Mouse (Mus musculus) c-Kit-positive CD71-positive TER-119-negative erythroid progenitor cells, embryonic 14.5 days (primary cell): ENCODE data around the gene Mettl21c.
"Not testable (repeated sequence)": the region's sequence is repeated elsewhere in the genome, so short reads cannot be mapped to it uniquely, and the experiment has no call there.

Experiments
- DNase-seq: peaks from one replicate; pipeline ENCODE4 v3.0.0-alpha.2; 2013; ENCODE audit warnings: low read depth

Gene Mettl21c

GRCm38 (mm10) chr1:44019934-44020333, at the start of gene Mettl21c:
Gene Mettl21c, minus strand, starts transcription at chr1:44020034.
- DNase-seq = no peak

- peak; percentile 39 for DNase-seq
Observed at GRCm38 (mm10) chr1:44064625-44065024, 44.8 kb upstream of the Mettl21c start.

DNA sequence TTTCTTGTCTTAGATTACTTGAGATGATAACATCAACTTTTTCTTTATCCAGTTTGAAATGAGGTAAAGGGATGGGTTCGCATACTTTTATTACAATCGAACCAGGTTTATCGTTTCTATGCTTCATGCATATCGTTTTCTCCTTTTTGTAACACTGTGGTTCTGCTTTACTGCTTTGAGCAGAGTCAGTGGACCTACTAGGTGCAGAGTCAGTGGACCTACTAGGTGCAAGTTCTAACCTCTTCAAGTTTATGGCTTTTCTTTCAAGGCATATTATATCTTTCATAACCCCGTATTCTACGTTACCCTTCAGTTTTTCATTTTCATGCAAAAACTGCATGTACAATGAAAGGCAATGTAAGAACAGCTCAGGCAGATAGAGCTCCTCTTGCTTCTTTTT, 43.6 kb upstream of the Mettl21c start:
- DNase-seq = no peak

DNA sequence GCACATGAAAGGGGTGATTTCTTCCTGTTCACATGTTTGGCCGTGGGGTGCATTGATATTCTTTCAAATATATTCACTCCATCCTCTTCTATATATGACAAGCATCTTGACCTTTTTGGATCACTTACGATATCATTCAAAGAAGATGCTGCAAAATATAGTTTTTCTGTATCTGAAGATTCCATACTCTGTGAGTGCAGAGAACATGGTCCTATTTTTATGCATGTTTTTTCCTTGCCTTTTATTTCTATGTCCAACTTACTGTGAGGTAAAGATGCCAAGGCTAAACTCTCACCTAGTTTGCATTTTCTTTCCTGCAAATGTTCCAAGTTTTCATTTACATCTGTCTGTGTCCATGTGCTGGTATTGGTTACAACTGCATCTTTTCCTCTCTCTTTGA, 42.0 kb upstream of the Mettl21c start, which contains the start of gene Gm8251:
Gene Gm8251, minus strand, starts transcription at position 101 of the 400 bp plus-strand sequence.
- no peak for DNase-seq

- DNase-seq = no peak
Observed at GRCm38 (mm10) chr1:44057805-44058204, 38.0 kb upstream of the Mettl21c start.

DNA sequence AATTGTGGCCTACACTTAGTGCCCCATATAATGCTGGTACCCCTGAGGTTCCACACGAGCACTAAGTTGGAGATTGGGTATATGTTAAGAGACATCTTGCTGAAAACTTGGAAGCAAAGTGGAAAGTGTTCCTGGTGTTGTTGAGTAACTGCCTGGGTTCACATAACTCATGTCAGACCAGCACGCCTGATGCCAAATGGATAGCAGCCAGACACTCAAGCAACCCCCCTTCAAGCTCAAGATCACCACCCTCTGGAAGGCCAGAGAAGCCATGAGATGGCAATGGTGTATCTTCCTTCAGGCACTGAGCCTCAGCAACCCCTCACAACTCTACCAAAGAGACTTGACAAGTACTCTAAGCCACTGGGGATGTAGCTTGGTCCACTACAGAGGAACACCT, 26.7 kb upstream of the Mettl21c start:
- no peak for DNase-seq

DNA sequence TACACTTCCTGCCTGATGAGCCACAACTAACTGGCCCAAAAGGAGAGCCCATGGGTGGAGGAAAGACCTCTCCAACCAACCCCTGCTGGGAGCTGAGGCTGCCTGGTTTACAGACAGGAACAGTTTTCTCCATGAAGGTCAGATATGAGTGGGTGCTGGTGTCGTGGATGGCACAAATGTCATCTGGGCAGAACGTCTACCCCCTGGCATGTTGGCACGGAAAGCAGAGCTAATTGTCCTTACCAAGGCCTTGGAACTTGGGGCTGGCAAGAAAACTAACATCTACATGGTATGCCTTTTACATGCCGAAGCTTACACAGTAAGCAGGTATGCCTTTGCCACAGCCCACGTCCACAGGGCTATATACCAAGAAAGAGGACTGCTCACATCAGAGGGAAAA, 25.9 kb upstream of the Mettl21c start:
- not testable (repeated sequence) for DNase-seq

DNA sequence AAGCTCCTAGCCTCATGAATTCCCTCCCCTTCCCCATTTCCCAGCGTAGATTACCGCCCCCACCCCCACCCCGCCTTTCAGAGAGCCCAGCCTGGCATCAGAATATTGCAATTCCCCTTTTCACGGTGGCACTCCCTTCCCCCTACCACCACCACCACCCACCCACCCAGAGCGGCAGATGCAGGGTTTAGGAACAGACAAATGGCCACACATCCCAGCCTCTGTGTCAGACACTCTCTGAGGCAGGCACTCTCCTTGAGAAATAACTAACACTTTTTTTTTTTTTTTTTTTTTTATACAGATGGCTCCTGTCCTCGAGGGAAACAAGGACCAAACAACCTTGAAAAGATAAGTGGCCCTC, 22.7 kb upstream of the Mettl21c start:
- no peak for DNase-seq

DNA sequence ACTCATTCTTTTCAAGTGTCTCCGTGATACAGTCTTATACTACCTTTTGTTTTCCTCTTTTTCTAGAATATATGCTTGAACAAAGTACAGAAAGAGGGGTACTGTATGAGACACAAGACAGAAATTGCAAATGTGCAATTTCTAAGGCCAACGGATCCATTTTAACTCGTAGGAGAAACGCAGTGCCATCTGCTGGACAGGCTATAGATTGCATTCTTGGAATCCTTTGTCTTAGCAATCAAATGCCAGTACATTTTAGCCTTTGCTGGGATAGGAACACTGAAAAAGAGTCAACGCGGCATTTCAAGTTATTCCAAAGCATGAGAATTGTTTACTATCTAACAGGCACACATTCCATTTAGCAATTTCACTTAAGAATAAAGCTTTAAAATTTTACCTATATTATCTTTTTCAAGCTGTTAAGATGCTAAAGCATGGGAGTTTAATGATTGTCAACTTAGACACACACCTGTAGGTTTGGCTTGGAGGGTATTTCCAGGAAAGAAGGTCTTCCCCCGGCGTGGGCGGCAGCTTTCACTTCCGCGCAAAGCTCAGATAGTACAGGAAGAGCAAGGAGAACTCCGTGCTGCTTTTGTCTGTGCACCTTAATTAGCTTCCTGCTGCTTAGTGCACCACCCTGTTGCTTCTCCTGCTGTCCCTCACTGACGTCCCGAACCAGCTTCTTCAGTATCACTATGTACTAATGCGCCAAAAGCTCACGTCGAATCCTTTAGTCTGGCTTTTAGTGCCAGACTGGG, 22.1 kb upstream of the Mettl21c start:
- DNase-seq = peak; percentile 39

DNA sequence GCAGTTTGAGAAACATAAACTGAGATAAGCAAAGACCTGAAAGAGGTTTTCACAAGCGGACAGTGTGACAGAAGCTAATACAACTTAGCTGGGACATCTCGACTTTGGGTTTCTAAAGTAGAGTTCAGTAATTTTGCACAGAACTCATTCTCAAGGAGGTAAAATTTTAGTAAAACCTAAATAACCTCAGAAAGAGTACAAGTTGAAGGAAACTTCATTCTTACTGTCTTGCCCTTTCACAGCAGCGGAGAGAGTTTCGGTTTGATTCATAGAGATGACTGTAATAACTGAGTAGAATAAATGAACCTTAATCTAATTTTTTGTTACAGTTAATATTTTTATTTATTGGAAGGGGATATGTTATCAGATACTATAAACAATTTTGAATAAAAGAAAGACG, 13.1 kb upstream of the Mettl21c start:
- DNase-seq = no peak

- no peak for DNase-seq
Observed at GRCm38 (mm10) chr1:44032213-44032612, 12.4 kb upstream of the Mettl21c start.

DNA sequence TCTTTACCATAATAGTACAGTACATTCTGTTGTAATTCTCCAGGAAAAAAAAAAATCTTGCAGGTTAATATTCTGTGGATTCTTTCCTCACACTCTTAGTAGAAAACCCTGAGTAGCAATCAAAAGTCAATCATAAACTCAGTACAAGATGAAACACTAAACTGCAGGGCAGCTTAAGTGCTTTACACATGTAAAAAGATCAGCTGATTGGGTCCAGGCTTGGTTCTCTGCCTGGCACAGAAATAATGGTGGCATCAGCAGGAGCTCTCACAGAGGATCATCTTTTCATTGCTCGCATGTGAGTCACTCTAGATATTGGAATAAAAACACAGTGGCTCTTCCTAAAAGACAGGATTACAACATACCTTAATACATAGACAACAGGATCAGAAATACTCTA, 7.8 kb upstream of the Mettl21c start:
- DNase-seq = no peak

- DNase-seq = no peak
Observed at GRCm38 (mm10) chr1:44022656-44023055, 2.8 kb upstream of the Mettl21c start.

DNA sequence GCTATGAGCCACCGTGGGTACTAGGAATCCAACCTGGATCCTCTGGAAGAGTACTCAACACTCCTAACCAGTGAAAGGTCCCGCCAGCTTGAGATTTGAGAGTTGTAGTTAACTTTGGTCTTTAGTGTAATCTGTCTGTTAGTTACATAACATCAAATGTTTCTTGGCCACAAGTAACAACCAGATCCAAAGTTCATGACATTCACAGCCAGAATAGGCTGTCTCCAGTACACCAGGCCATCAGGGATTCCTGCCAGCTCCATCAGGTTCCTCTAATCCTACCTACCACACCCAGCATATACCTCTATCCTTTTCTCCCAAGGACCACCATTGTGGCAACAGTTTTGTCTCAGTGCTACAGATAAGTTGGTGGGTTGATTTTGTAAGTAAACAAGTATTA, 4.3 kb downstream of the Mettl21c start:
- DNase-seq = no peak

GRCm38 (mm10) chr1:44004513-44004912, 15.3 kb downstream of the Mettl21c start:
- DNase-seq = no peak

DNA sequence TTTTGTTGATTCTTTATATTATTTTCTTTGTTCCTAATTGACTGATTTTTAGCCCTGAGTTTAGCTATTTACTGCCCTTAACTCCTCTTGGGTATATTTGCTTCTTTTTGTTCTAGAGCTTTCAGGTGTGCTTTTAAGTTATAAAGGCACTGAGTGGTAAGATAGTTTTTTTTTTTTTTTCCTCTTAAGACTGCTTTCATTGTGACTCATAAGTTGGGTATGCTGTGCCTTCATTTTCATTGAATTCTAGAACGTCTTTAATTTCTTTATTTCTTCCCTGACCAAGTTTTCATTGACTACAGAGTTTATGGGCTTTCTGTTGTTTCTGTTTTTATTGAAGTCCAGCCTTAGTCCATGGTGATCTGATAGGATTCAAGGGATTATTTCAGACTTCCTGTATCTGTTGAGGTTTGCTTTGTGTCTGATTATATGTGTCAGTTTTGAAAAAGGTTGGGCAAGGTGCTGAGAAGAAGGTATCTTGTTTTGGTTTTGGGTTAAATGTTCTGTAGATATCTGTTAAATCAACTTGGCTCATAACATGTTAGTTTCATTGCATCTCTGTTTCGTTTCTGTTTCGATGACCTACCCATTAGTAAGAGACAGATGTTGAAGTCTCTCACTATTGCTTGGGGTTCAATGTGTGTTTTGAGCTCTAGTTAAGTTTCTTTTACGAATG, 22.8 kb downstream of the Mettl21c start:
- no peak for DNase-seq

DNA sequence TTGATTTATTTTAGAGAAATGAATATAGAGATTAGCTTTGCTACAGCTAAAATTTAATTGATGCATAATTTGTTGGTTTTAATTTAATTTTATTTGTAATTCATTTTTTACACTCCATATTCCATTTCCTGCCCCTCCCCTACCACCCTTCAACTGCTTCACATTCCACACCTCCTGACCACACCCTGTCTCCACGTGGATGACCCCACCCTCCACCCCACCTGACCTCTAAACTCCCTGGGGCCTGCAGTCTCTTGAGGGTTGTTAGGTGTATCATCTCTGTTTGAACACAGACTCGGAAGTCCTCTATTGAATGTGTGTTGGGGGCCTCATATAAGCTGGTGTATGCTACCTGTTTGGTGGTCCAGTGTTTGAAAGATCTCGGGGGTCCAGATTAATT, 48.7 kb downstream of the Mettl21c start:
- no peak for DNase-seq

- no peak for DNase-seq
Observed at GRCm38 (mm10) chr1:43969361-43969760, 50.5 kb downstream of the Mettl21c start.

- DNase-seq = no peak
Observed at GRCm38 (mm10) chr1:43966756-43967155, 53.1 kb downstream of the Mettl21c start.

DNA sequence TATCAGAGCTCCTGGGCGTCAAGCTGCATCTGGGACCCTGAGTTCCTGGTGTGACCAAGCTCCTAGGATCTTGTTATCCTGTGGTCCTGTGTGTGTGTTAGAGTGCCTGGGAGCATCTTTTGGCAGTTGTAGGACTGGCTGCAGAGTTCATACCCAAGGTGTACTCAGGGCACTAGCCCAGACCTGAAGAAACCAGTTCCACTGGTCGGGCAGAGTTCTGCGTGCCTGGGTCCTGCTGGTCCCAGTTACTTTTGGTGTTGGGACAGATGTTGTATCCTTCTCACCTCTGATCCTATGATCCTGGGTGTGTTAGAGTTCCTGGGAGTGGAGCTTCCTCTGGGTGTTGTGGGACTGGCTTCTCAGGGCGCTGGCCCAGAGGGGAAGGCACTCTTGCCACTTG, 55.5 kb downstream of the Mettl21c start:
- no peak for DNase-seq
